Mouse (Mus musculus): Measurements from ENCODE around the gene Lenep. TPM values are rescaled to one million over a fixed set of nuclear protein-coding genes. Genes with fewer than 3 reads are reported as not detected.

The Lenep gene
- polyA plus RNA-seq, 1 experiment from 2014 or later: not detected

DNA sequence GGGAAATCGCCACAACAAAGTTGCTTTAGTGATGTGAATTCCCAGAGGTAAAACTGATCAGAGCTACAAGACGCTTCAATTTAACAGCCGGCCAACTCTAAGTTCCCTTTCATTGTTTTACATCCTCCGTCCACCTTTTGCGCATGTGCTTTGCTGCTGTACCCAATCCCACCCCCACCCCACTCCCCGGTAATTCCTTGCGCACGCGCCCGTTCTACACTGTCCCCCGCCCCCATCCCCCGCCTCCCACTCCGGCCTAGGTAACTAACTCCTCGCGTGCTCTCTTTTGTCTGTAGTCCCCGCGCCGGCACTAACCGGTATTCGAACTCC, 15.2 kb upstream of the Lenep start:
- H3K36me3 ChIP-seq (ENCODE audit: control insufficient read depth, insufficient read depth): peaks cover 28% of the 10 kb centered on the region
- no peaks in the 10 kb centered on the region for H3K9me3 ChIP-seq (ENCODE audit: control insufficient read depth)
- peak overlapping the region; percentile 51 for H3K9ac ChIP-seq (ENCODE audit: low read depth, low read length)
- no peak for TF ChIP-seq CTCF (IDR thresholded peaks at IDR 0.05; ENCODE audit: low read depth)
- peak overlapping the region; percentile 81 for H3K4me2 ChIP-seq (replicated peaks; ENCODE audit: low read depth)
- no peaks in the 10 kb centered on the region for H3K27me3 ChIP-seq (replicated peaks; ENCODE audit: control insufficient read depth, insufficient read depth, low read length)
- peak overlapping the region; percentile 97 for H3K27ac ChIP-seq (ENCODE audit: low read depth, low read length)
- peak; percentile 1; the same call in 1 of the 2 replicates for ATAC-seq
- WGBS: 0% methylated on average over 20 of the region's 20 CpGs
- H3K4me3 ChIP-seq (ENCODE audit: low read depth, low read length): peak overlapping the region; percentile 76
- peaks cover 9% of the 10 kb centered on the region for H3K4me1 ChIP-seq (replicated peaks; ENCODE audit: control insufficient read depth, insufficient read depth, low read length)

- no peak for ATAC-seq
- no peaks in the 10 kb centered on the region for H3K27me3 ChIP-seq (replicated peaks; ENCODE audit: control insufficient read depth, insufficient read depth, low read length)
- H3K4me3 ChIP-seq (ENCODE audit: low read depth, low read length): peak overlapping the region; percentile 76
- no peak for TF ChIP-seq CTCF (IDR thresholded peaks at IDR 0.05; ENCODE audit: low read depth)
- WGBS: 15% methylated on average over 2 of the region's 2 CpGs
- peak overlapping the region; percentile 81 for H3K4me2 ChIP-seq (replicated peaks; ENCODE audit: low read depth)
- peaks cover 24% of the 10 kb centered on the region for H3K36me3 ChIP-seq (ENCODE audit: control insufficient read depth, insufficient read depth)
- peak overlapping the region; percentile 97; the same call in 1 of the 2 replicates for H3K27ac ChIP-seq (ENCODE audit: low read depth, low read length)
- H3K9me3 ChIP-seq (ENCODE audit: control insufficient read depth): no peaks in the 10 kb centered on the region
- H3K9ac ChIP-seq (ENCODE audit: low read depth, low read length): 0 out of 2 replicates have a peak overlapping the region, but pooled peaks have one; percentile 51
- H3K4me1 ChIP-seq (replicated peaks; ENCODE audit: control insufficient read depth, insufficient read depth, low read length): peaks cover 9% of the 10 kb centered on the region
Observed at GRCm38 (mm10) chr3:89417131-89417530, 14.5 kb upstream of the Lenep start.

GRCm38 (mm10) chr3:89416158-89416557, 13.6 kb upstream of the Lenep start:
- H3K4me2 ChIP-seq (replicated peaks; ENCODE audit: low read depth): no peak overlapping the region
- H3K36me3 ChIP-seq (ENCODE audit: control insufficient read depth, insufficient read depth): peaks cover 21% of the 10 kb centered on the region
- 94% methylated on average over 8 of the region's 8 CpGs for whole genome bisulfite sequencing
- no peak for ATAC-seq
- no peak overlapping the region for H3K9ac ChIP-seq (ENCODE audit: low read depth, low read length)
- H3K27me3 ChIP-seq (replicated peaks; ENCODE audit: control insufficient read depth, insufficient read depth, low read length): no peaks in the 10 kb centered on the region
- H3K27ac ChIP-seq (ENCODE audit: low read depth, low read length): no peak overlapping the region
- H3K4me3 ChIP-seq (ENCODE audit: low read depth, low read length): no peak overlapping the region
- TF ChIP-seq CTCF (IDR thresholded peaks at IDR 0.05; ENCODE audit: low read depth): no peak
- H3K9me3 ChIP-seq (ENCODE audit: control insufficient read depth): no peaks in the 10 kb centered on the region
- H3K4me1 ChIP-seq (replicated peaks; ENCODE audit: control insufficient read depth, insufficient read depth, low read length): peaks cover 5% of the 10 kb centered on the region

- 5% methylated on average over 28 of the region's 28 CpGs for WGBS
- peak within 1 kb of the TSS; percentile 64 for H3K4me3 ChIP-seq (ENCODE audit: low read depth, low read length)
- H3K9ac ChIP-seq (ENCODE audit: low read depth, low read length): peak within 1 kb of the TSS; percentile 62
- peak within 1 kb of the TSS; percentile 77 for H3K4me2 ChIP-seq (replicated peaks; ENCODE audit: low read depth)
- H3K4me1 ChIP-seq (replicated peaks; ENCODE audit: control insufficient read depth, insufficient read depth, low read length): no peaks in the 10 kb centered on the region; the same call in 1 of the 2 replicates
- H3K36me3 ChIP-seq (ENCODE audit: control insufficient read depth, insufficient read depth): peaks cover 34% of the 10 kb centered on the region
- ATAC-seq: peak; percentile 97
- peak within 1 kb of the TSS; percentile 42 for H3K27ac ChIP-seq (ENCODE audit: low read depth, low read length)
- TF ChIP-seq CTCF (IDR thresholded peaks at IDR 0.05; ENCODE audit: low read depth): no peak
- H3K9me3 ChIP-seq (ENCODE audit: control insufficient read depth): no peaks in the 10 kb centered on the region
- H3K27me3 ChIP-seq (replicated peaks; ENCODE audit: control insufficient read depth, insufficient read depth, low read length): no peaks in the 10 kb centered on the region
Observed at GRCm38 (mm10) chr3:89411490-89412393, 9.1 kb upstream of the Lenep start, which contains the start of gene Flad1. Flad1 (minus strand) TSS chr3:89411870.

DNA sequence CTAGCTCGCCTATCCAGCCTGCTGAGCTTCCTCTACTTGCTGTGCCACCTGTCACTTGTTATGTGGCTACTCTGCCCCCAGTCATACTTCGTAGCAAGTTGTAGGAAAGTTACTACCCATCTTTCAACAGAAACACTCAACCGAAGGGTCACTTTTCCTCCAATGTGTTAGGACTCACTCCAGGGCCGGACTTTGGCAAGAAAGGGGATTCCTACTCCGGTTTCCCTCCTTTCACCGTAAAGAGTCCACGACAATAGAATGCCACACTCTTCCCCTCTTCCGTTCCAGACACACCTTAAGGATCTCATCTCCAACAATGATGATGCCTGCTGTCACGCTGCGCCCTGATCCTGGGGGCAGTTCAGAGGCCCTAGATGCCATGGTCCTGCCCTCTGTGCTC, 8.3 kb upstream of the Lenep start:
- no peak for ATAC-seq
- Histone ChIP-seq H3K4me1 (replicated peaks; ENCODE audit: control insufficient read depth, insufficient read depth, low read length) (no peaks in the 10 kb centered on the region; the same call in 1 of the 2 replicates), H3K9ac (ENCODE audit: low read depth, low read length) (peak overlapping the region; percentile 62), H3K4me3 (ENCODE audit: low read depth, low read length) (peak overlapping the region; percentile 64), H3K27ac (ENCODE audit: low read depth, low read length) (peak overlapping the region; percentile 42), H3K36me3 (ENCODE audit: control insufficient read depth, insufficient read depth) (peaks cover 34% of the 10 kb centered on the region), H3K9me3 (ENCODE audit: control insufficient read depth) (no peaks in the 10 kb centered on the region), H3K4me2 (replicated peaks; ENCODE audit: low read depth) (peak overlapping the region; percentile 77), H3K27me3 (replicated peaks; ENCODE audit: control insufficient read depth, insufficient read depth, low read length) (no peaks in the 10 kb centered on the region)
- 64% methylated on average over 10 of the region's 10 CpGs for WGBS
- no peak for TF ChIP-seq CTCF (IDR thresholded peaks at IDR 0.05; ENCODE audit: low read depth)

GRCm38 (mm10) chr3:89409701-89410100, 7.1 kb upstream of the Lenep start:
- H3K9me3 ChIP-seq (ENCODE audit: control insufficient read depth): no peaks in the 10 kb centered on the region
- no peaks in the 10 kb centered on the region for H3K27me3 ChIP-seq (replicated peaks; ENCODE audit: control insufficient read depth, insufficient read depth, low read length)
- H3K4me3 ChIP-seq (ENCODE audit: low read depth, low read length): no peak overlapping the region
- no peak overlapping the region for H3K27ac ChIP-seq (ENCODE audit: low read depth, low read length)
- 83% methylated on average over 3 of the region's 3 CpGs for WGBS
- no peak overlapping the region for H3K4me2 ChIP-seq (replicated peaks; ENCODE audit: low read depth)
- H3K36me3 ChIP-seq (ENCODE audit: control insufficient read depth, insufficient read depth): peaks cover 32% of the 10 kb centered on the region
- no peak for ATAC-seq
- no peak overlapping the region for H3K9ac ChIP-seq (ENCODE audit: low read depth, low read length)
- TF ChIP-seq CTCF (IDR thresholded peaks at IDR 0.05; ENCODE audit: low read depth): no peak
- H3K4me1 ChIP-seq (replicated peaks; ENCODE audit: control insufficient read depth, insufficient read depth, low read length): no peaks in the 10 kb centered on the region; the same call in 1 of the 2 replicates

Measured in intestine, postnatal 0 days (tissue).